Mouse (Mus musculus): ENCODE results near the gene 2900011O08Rik. TPM values are rescaled to one million over a fixed set of nuclear protein-coding genes. Genes with fewer than 3 reads are reported as not detected.

The 2900011O08Rik gene
- polyA plus RNA-seq, 1 experiment from 2014 or later = 54.4 TPM

DNA sequence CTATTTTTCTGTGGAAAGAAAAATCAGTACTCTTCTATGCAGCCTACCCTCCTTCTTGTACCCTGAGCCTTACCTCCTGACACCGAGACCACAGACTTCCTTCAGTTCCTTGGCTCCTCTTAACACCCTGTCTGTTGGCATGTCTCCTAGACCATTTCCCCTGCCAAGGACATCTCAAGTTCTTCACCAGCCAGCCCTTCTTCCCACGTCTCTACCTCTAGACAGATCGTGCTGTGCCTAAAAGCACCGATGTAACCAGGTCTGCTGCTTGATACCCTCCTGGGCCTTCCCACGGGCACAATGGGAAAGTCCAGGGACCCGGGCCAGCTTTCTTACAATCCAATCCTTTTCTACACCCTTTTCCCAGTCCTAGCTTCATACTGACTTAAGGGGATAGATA lies 119.5 kb downstream of the 2900011O08Rik start:
- 96% methylated on average over 6 of the region's 6 CpGs for WGBS

GRCm38 (mm10) chr16:14109651-14110230 lies 123.3 kb downstream of the 2900011O08Rik start:
- Histone ChIP-seq H3K9me3 (replicated peaks) (no peaks in the 10 kb centered on the region), H3K4me2 (replicated peaks) (no peak overlapping the region), H3K36me3 (peaks cover 58% of the 10 kb centered on the region), H3K27me3 (no peaks in the 10 kb centered on the region), H3K27ac (no peak overlapping the region), H3K4me1 (no peaks in the 10 kb centered on the region), H3K9ac (no peak overlapping the region), H3K4me3 (no peak overlapping the region)
- ATAC-seq (ENCODE audit: low FRiP score) = no peak
- 81% methylated on average over 3 of the region's 3 CpGs for WGBS

More for the DNA sequence above, 119.5 kb downstream of the 2900011O08Rik start:
- no peak overlapping the region for H3K4me3 ChIP-seq
- no peaks in the 10 kb centered on the region for H3K27me3 ChIP-seq
- H3K4me1 ChIP-seq = no peaks in the 10 kb centered on the region
- ATAC-seq (ENCODE audit: low FRiP score) = no peak
- no peak overlapping the region for H3K9ac ChIP-seq
- no peaks in the 10 kb centered on the region for H3K9me3 ChIP-seq (replicated peaks)
- no peak overlapping the region for H3K4me2 ChIP-seq (replicated peaks)
- no peak overlapping the region for H3K27ac ChIP-seq
- peaks cover 22% of the 10 kb centered on the region for H3K36me3 ChIP-seq

GRCm38 (mm10) chr16:14110922-14111321 lies 124.5 kb downstream of the 2900011O08Rik start:
- no peak overlapping the region for H3K4me2 ChIP-seq (replicated peaks)
- no peaks in the 10 kb centered on the region for H3K9me3 ChIP-seq (replicated peaks)
- H3K27ac ChIP-seq = no peak overlapping the region
- H3K36me3 ChIP-seq = peaks cover 68% of the 10 kb centered on the region
- no peak overlapping the region for H3K9ac ChIP-seq
- WGBS = 86% methylated on average over 2 of the region's 2 CpGs
- H3K4me3 ChIP-seq = no peak overlapping the region
- ATAC-seq (ENCODE audit: low FRiP score) = no peak
- H3K4me1 ChIP-seq = no peaks in the 10 kb centered on the region
- H3K27me3 ChIP-seq = no peaks in the 10 kb centered on the region

DNA sequence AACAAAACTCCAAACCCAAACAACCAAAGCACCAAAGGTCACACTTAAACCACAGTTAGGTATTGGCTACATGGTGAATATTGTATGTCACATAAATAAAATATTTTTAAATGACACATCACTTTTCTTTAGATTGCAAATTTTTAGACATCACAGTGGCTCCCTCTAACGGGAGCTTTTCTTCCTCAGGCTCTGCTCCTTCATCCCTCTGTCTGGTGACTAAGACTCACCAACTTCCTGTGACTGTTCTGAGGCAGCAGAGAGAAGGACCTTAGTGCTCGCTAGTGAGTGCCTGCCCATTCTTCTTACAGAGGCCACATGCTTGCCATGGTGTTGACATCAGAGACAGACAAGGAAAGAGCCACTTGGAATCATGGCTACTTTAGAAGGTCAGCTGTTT lies 125.7 kb downstream of the 2900011O08Rik start:
- ATAC-seq (ENCODE audit: low FRiP score) = no peak
- WGBS = 80% methylated on average over 2 of the region's 2 CpGs
- peaks cover 80% of the 10 kb centered on the region for H3K36me3 ChIP-seq
- H3K27me3 ChIP-seq = no peaks in the 10 kb centered on the region
- no peak overlapping the region for H3K27ac ChIP-seq
- no peaks in the 10 kb centered on the region for H3K4me1 ChIP-seq
- no peak overlapping the region for H3K4me3 ChIP-seq
- no peaks in the 10 kb centered on the region for H3K9me3 ChIP-seq (replicated peaks)
- H3K9ac ChIP-seq = no peak overlapping the region
- no peak overlapping the region for H3K4me2 ChIP-seq (replicated peaks)

- Histone ChIP-seq H3K27ac (no peak overlapping the region), H3K4me3 (no peak overlapping the region), H3K9ac (no peak overlapping the region), H3K27me3 (no peaks in the 10 kb centered on the region), H3K4me1 (no peaks in the 10 kb centered on the region), H3K36me3 (peaks cover 81% of the 10 kb centered on the region), H3K9me3 (replicated peaks) (no peaks in the 10 kb centered on the region), H3K4me2 (replicated peaks) (no peak overlapping the region)
- ATAC-seq (ENCODE audit: low FRiP score) = no peak
- 91% methylated on average over 3 of the region's 3 CpGs for WGBS
Observed at GRCm38 (mm10) chr16:14112742-14113141, 126.3 kb downstream of the 2900011O08Rik start.

- ATAC-seq (ENCODE audit: low FRiP score) = no peak
Observed at GRCm38 (mm10) chr16:14117299-14117698, 130.9 kb downstream of the 2900011O08Rik start.

DNA sequence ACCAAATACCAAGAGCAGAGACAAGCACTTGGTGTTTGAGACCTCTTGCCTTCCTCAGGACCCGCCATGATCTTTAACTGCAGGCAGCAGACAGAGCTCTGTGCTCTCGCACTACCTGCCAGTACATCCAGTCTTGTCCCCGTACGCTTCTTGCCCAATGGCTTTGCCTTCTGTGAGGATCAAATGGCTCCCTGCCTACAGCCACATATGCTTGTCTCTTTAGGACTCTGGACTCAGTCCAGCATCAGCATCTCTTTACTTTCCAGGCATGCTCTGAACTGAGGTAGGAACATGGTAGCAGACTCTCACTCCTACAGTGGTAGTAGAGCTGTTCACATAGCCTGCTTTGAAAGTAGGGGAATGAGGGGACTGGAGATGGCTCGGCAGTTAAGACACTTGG lies 134.5 kb downstream of the 2900011O08Rik start:
- Histone ChIP-seq H3K9ac (no peak overlapping the region), H3K27me3 (no peaks in the 10 kb centered on the region), H3K36me3 (peaks cover 73% of the 10 kb centered on the region), H3K4me1 (no peaks in the 10 kb centered on the region), H3K4me3 (no peak overlapping the region), H3K9me3 (replicated peaks) (no peaks in the 10 kb centered on the region), H3K27ac (no peak overlapping the region), H3K4me2 (replicated peaks) (no peak overlapping the region)
- no peak for ATAC-seq (ENCODE audit: low FRiP score)
- WGBS = 96% methylated on average over 5 of the region's 5 CpGs

More at GRCm38 (mm10) chr16:14117299-14117698, 130.9 kb downstream of the 2900011O08Rik start:
- Histone ChIP-seq H3K9ac (no peak overlapping the region), H3K4me1 (no peaks in the 10 kb centered on the region), H3K27me3 (no peaks in the 10 kb centered on the region), H3K36me3 (peaks cover 68% of the 10 kb centered on the region), H3K4me3 (no peak overlapping the region), H3K4me2 (replicated peaks) (no peak overlapping the region), H3K9me3 (replicated peaks) (no peaks in the 10 kb centered on the region), H3K27ac (no peak overlapping the region)
- 93% methylated on average over 2 of the region's 2 CpGs for WGBS

DNA sequence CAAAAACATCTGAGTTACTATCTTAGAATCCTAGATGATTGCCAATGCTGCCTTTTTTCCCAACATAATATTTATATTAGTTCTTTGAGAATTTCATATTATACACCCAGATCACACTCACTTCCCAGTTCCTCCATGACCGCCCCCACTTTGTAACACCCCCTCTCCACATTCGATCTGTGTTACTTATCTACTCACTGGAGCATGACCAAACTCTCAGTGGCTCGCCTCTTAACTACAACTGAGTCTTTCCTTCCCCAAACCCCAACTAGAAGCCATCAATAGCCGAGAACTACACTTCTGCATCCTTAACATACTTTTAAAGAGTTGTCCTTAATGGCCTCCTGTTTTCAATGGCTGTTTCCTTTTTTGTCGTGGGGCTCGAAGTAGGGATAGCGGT lies 135.2 kb downstream of the 2900011O08Rik start:
- Histone ChIP-seq H3K27me3 (no peaks in the 10 kb centered on the region), H3K4me2 (replicated peaks) (no peak overlapping the region), H3K9ac (no peak overlapping the region), H3K9me3 (replicated peaks) (no peaks in the 10 kb centered on the region), H3K4me3 (no peak overlapping the region), H3K4me1 (no peaks in the 10 kb centered on the region), H3K36me3 (peaks cover 73% of the 10 kb centered on the region), H3K27ac (no peak overlapping the region)
- ATAC-seq (ENCODE audit: low FRiP score) = no peak
- WGBS = 95% methylated on average over 7 of the region's 7 CpGs

DNA sequence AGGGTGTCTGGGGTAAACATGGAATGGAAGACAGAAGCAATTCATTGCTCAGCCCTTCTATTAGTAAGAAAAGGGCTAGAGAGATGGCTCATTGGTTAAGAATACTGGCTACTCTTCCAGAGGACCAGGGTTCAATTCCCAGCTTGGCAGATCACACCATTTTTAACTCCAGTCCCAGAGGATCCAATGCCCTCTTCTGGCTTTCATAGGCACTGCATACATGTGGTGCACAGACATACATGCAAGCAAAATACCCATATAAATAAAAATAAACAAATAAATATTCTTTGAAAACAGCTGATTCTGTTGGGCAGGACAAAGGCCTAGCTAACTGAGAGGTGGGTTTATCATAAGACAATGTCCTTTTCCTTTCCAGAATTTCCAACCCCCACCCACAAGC lies 136.2 kb downstream of the 2900011O08Rik start:
- Histone ChIP-seq H3K36me3 (peaks cover 75% of the 10 kb centered on the region), H3K4me3 (no peak overlapping the region), H3K4me1 (no peaks in the 10 kb centered on the region), H3K4me2 (replicated peaks) (no peak overlapping the region), H3K27ac (no peak overlapping the region), H3K9me3 (replicated peaks) (no peaks in the 10 kb centered on the region), H3K27me3 (no peaks in the 10 kb centered on the region), H3K9ac (no peak overlapping the region)
- ATAC-seq (ENCODE audit: low FRiP score) = no peak

DNA sequence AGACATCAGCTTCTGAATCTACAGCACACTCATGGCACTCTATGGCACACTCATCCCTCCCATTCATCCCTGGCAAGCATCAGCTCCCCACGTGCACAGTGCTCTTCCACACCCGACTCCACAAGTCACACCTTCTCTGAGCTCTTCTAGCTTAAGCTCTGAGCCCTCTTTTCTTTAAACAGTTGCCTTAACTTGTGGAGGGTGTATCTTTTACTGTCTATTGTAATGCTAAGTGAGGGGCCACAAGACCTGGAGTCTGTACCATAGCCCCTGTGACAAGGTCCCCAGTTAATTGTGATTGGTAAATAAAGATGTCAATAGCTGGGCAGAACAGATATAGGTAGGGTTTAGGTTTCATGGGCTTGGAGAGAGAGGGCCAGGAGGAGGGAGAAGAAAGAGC lies 137.5 kb downstream of the 2900011O08Rik start:
- ATAC-seq (ENCODE audit: low FRiP score) = no peak
- H3K9me3 ChIP-seq (replicated peaks) = no peaks in the 10 kb centered on the region
- no peak overlapping the region for H3K4me2 ChIP-seq (replicated peaks)
- 84% methylated on average over 2 of the region's 2 CpGs for WGBS
- no peak overlapping the region for H3K4me3 ChIP-seq
- H3K36me3 ChIP-seq = peaks cover 88% of the 10 kb centered on the region
- no peak overlapping the region for H3K27ac ChIP-seq
- H3K9ac ChIP-seq = no peak overlapping the region
- no peaks in the 10 kb centered on the region for H3K27me3 ChIP-seq
- H3K4me1 ChIP-seq = no peaks in the 10 kb centered on the region

DNA sequence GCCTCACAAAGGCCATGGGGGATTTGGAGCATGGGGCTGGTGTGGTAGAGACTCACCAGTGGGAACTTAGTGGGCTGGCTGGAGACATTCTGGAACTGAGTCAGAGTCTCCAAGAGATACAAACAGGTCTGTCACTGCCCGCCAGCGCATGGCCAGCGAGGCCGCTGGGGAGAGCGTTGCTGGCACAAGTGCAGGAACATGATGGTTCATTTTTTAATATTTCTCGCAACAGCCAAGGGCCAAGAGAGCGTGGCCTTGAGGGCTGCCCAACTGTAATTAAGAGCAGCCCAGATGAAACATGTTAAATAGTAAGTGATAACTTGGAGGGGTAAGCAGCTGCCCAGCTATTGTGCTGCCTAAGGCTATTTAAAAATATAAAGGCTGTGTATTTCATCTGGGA lies 138.3 kb downstream of the 2900011O08Rik start:
- H3K36me3 ChIP-seq = peaks cover 96% of the 10 kb centered on the region
- no peak for ATAC-seq (ENCODE audit: low FRiP score)
- H3K4me3 ChIP-seq = no peak overlapping the region
- no peaks in the 10 kb centered on the region for H3K9me3 ChIP-seq (replicated peaks)
- 100% methylated on average over 7 of the region's 7 CpGs for WGBS
- H3K9ac ChIP-seq = no peak overlapping the region
- H3K4me2 ChIP-seq (replicated peaks) = no peak overlapping the region
- H3K27ac ChIP-seq = no peak overlapping the region
- H3K4me1 ChIP-seq = no peaks in the 10 kb centered on the region
- no peaks in the 10 kb centered on the region for H3K27me3 ChIP-seq

- Histone ChIP-seq H3K27me3 (no peaks in the 10 kb centered on the region), H3K36me3 (peaks cover 96% of the 10 kb centered on the region), H3K4me1 (no peaks in the 10 kb centered on the region), H3K9ac (no peak overlapping the region), H3K4me3 (no peak overlapping the region), H3K27ac (no peak overlapping the region), H3K4me2 (replicated peaks) (no peak overlapping the region), H3K9me3 (replicated peaks) (no peaks in the 10 kb centered on the region)
- ATAC-seq (ENCODE audit: low FRiP score) = no peak
- WGBS = 94% methylated on average over 1 of the region's 1 CpGs
Observed at GRCm38 (mm10) chr16:14125253-14125652, 138.8 kb downstream of the 2900011O08Rik start.

- Histone ChIP-seq H3K27ac (no peak overlapping the region), H3K9me3 (replicated peaks) (no peaks in the 10 kb centered on the region), H3K9ac (no peak overlapping the region), H3K27me3 (no peaks in the 10 kb centered on the region), H3K4me3 (no peak overlapping the region), H3K36me3 (peaks cover 94% of the 10 kb centered on the region), H3K4me1 (no peaks in the 10 kb centered on the region), H3K4me2 (replicated peaks) (no peak overlapping the region)
- ATAC-seq (ENCODE audit: low FRiP score) = no peak
Observed at GRCm38 (mm10) chr16:14128977-14129376, 142.6 kb downstream of the 2900011O08Rik start.
